Mouse (Mus musculus) MN1 (cell line): Measurements from ENCODE around the gene Psmc3.

ENCODE experiments used
- DNase-seq: peaks from one replicate; pipeline ENCODE4 v3.0.0-alpha.2; 2016; ENCODE audit warnings: low spot score

Gene Psmc3

GRCm38 (mm10) chr2:91053181-91053933 lies 452 bp upstream of the Psmc3 start:
- no peak for DNase-seq

- no peak for DNase-seq
Observed at GRCm38 (mm10) chr2:91058435-91058834, 4.6 kb downstream of the Psmc3 start.

- DNase-seq = no peak
Observed at GRCm38 (mm10) chr2:91059376-91059775, 5.6 kb downstream of the Psmc3 start.

- DNase-seq = peak; percentile 54
Observed at GRCm38 (mm10) chr2:91060544-91061355, 6.9 kb downstream of the Psmc3 start.

- no peak for DNase-seq
Observed at GRCm38 (mm10) chr2:91061849-91062481, 8.2 kb downstream of the Psmc3 start.

- no peak for DNase-seq
Observed at GRCm38 (mm10) chr2:91062779-91063606, 9.2 kb downstream of the Psmc3 start.

- no peak for DNase-seq
Observed at GRCm38 (mm10) chr2:91064211-91064610, 10.4 kb downstream of the Psmc3 start.

- peak; percentile 46 for DNase-seq
Observed at GRCm38 (mm10) chr2:91065544-91065943, 11.7 kb downstream of the Psmc3 start.

- no peak for DNase-seq
Observed at GRCm38 (mm10) chr2:91066455-91066854, 12.6 kb downstream of the Psmc3 start.

- DNase-seq = no peak
Observed at GRCm38 (mm10) chr2:91068162-91068871, 14.5 kb downstream of the Psmc3 start.

GRCm38 (mm10) chr2:91068872-91069165 lies 15.0 kb downstream of the Psmc3 start:
- DNase-seq = no peak

GRCm38 (mm10) chr2:91069306-91070000 lies 15.6 kb downstream of the Psmc3 start:
- DNase-seq = peak; percentile 30

- DNase-seq = peak; percentile 97
Observed at GRCm38 (mm10) chr2:91070076-91070800, 16.4 kb downstream of the Psmc3 start, which contains the start of gene Slc39a13. Gene Slc39a13, minus strand, starts transcription at chr2:91070417.

GRCm38 (mm10) chr2:91071059-91071458 lies 17.2 kb downstream of the Psmc3 start:
- DNase-seq = no peak

- no peak for DNase-seq
Observed at GRCm38 (mm10) chr2:91072092-91072491, 18.3 kb downstream of the Psmc3 start.

- no peak for DNase-seq
Observed at GRCm38 (mm10) chr2:91077957-91078313, 24.1 kb downstream of the Psmc3 start.

- no peak for DNase-seq
Observed at GRCm38 (mm10) chr2:91078314-91079025, 24.7 kb downstream of the Psmc3 start.

GRCm38 (mm10) chr2:91079026-91079384 lies 25.2 kb downstream of the Psmc3 start:
- DNase-seq = no peak

GRCm38 (mm10) chr2:91080784-91081513 lies 27.1 kb downstream of the Psmc3 start:
- no peak for DNase-seq
